Mouse (Mus musculus) kidney, adult 2 months (tissue): ENCODE measurements at regions not wholly inside any gene's neighbourhood (a gene's known extent, or its start where the extent isn't known, plus 50 kb on each side); places are given as distances from the start of the nearest gene placed in this dataset.

Experiments used
- DNase-seq: peaks from one replicate; pipeline ENCODE4 v3.0.0; 2021
- H3K27ac ChIP-seq: fragments of 200-500 bp; 2 replicates; pipeline ENCODE4 v1.5.1; 2012; ENCODE audit warnings: low read depth, low read length, control low read depth, inconsistent platforms; ENCODE audit not compliant: insufficient read depth
- H3K27me3 ChIP-seq: fragments of 200-500 bp; replicated peaks from 2 replicates; pipeline ENCODE4 v1.6.1; 2012; ENCODE audit warnings: mild to moderate bottlenecking, moderate library complexity, low read length, inconsistent platforms; ENCODE audit not compliant: control insufficient read depth, insufficient read depth
- H3K36me3 ChIP-seq: fragments of 200-500 bp; 2 replicates; pipeline ENCODE4 v1.6.1; 2012; ENCODE audit warnings: mild to moderate bottlenecking, moderate library complexity, low read length, inconsistent platforms; ENCODE audit not compliant: control insufficient read depth, insufficient read depth
- H3K4me1 ChIP-seq: fragments of 200-500 bp; 2 replicates; pipeline ENCODE4 v1.6.1; 2011; ENCODE audit warnings: low read length; ENCODE audit not compliant: control insufficient read depth, insufficient read depth
- H3K4me3 ChIP-seq: fragments of 200-500 bp; 2 replicates; pipeline ENCODE4 v1.5.1; 2011; ENCODE audit warnings: mild to moderate bottlenecking, low read depth, low read length, control low read depth; ENCODE audit not compliant: insufficient read depth
- CTCF ChIP-seq: fragments of 200-500 bp; conservative IDR thresholded peaks from 2 replicates; pipeline ENCODE4 v1.5.1; 2011; ENCODE audit warnings: low read depth, mild to moderate bottlenecking, control low read depth, low read length, moderate library complexity, mixed read lengths; ENCODE audit not compliant: insufficient read depth, insufficient read length
- POLR2A ChIP-seq: fragments of 200-500 bp; IDR thresholded peaks from one replicate; pipeline ENCODE4 v1.6.1; 2011; ENCODE audit warnings: low read depth, low read length, control low read depth
- WGBS: fragments of 180-500 bp; shearing (Covaris S2); methylation state at CpG from one replicate; pipeline ENCODE4 v1.1.7; 2018; 5-methylcytosine and 5-hydroxymethylcytosine counted together

GRCm38 (mm10) chr4:131066186-131066939 is 122.2 kb downstream of the Matn1 start:
- no peak for TF ChIP-seq CTCF
- TF ChIP-seq POLR2A = no peak
- H3K36me3 ChIP-seq = no peaks in the 10 kb centered on the region
- H3K4me1 ChIP-seq = no peaks in the 10 kb centered on the region
- 71% methylated on average over 8 of the region's 8 CpGs for WGBS
- H3K27me3 ChIP-seq = no peaks in the 10 kb centered on the region
- no peak overlapping the region for H3K4me3 ChIP-seq
- no peak for DNase-seq
- no peak overlapping the region for H3K27ac ChIP-seq

DNA sequence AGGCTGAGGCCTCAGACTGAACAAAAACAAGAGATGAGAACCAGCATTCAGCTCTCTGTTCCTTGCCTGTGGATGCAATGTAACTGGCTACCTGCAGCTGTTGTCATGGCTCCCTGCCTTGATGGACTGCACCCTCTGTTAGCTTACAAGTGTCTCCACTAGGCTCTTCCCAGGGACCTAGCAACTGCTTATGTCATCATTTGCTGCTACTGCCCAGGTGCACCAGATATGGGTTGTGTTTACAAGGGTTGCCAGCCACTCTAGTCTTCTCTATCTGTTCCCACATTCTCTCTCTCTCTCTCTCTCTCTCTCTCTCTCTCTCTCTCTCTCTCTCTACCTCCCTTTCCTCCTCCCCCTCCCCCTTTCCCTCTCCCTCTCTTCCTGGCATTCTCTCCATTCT is 126.4 kb downstream of the Matn1 start:
- H3K4me3 ChIP-seq = no peak overlapping the region
- no peak overlapping the region for H3K27ac ChIP-seq
- DNase-seq = no peak
- H3K36me3 ChIP-seq = no peaks in the 10 kb centered on the region
- no peaks in the 10 kb centered on the region for H3K27me3 ChIP-seq
- H3K4me1 ChIP-seq = no peaks in the 10 kb centered on the region
- TF ChIP-seq CTCF = no peak
- TF ChIP-seq POLR2A = no peak

DNA sequence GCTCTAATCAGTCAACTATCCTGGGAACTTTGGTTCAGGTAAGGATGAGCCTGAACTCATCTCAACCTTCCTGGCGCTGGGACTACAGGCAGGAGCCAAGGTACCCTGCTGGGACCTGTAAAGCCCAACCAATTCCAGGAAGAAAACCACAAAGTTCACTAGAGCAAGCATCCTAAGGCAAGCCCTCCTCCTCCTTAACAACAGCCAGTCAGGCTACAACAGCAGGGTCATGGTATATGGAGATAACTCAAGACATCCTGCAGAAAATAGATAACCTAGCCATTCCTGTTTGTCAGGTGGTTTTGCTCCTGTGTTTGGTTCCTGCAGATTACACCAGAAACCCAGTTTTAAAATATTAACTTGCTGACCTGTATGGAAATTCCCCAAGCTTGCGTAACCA is 128.4 kb downstream of the Matn1 start:
- TF ChIP-seq CTCF (no peak), POLR2A (no peak)
- Histone ChIP-seq H3K27ac (no peak overlapping the region), H3K4me1 (no peaks in the 10 kb centered on the region), H3K36me3 (no peaks in the 10 kb centered on the region), H3K4me3 (no peak overlapping the region), H3K27me3 (no peaks in the 10 kb centered on the region)
- DNase-seq = no peak
- WGBS = 90% methylated on average over 2 of the region's 2 CpGs

GRCm38 (mm10) chr4:131073420-131073819 is 129.2 kb downstream of the Matn1 start:
- Histone ChIP-seq H3K27ac (no peak overlapping the region), H3K36me3 (no peaks in the 10 kb centered on the region), H3K4me3 (no peak overlapping the region), H3K27me3 (no peaks in the 10 kb centered on the region), H3K4me1 (no peaks in the 10 kb centered on the region)
- TF ChIP-seq CTCF = no peak
- TF ChIP-seq POLR2A = no peak
- WGBS = 27% methylated on average over 8 of the region's 8 CpGs
- DNase-seq = no peak

DNA sequence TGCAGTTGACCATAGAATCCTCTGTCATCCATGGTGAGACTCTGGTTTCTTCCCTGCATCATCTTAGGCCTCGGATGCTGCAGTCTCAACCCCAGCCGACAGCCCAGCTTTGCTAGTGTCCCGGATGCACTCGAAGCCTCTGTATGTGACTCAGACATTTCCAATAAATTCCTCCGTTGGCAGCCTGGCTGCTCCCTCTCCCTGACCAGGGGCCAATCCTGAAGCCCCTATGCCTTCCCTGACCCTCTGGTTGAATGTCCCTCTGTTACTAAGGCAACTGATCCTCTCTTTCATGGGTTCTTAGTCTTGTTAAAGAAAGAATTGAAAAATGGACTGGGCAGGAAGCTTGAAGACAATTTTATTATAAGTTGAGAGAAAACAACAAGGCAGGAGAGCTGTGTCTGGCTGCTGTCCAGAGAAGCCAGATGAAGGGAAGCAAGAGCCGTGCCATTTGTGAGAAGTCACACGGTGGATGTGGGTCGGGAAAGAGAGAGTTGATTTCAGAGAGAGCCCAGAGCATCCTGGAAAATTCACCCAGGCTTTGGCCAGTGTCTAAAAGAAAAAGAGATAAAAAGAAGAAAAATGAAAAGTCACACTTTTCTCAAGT is 131.2 kb downstream of the Matn1 start:
- TF ChIP-seq POLR2A (no peak), CTCF (no peak)
- no peaks in the 10 kb centered on the region for H3K27me3 ChIP-seq
- H3K4me1 ChIP-seq = no peaks in the 10 kb centered on the region
- 64% methylated on average over 8 of the region's 8 CpGs for WGBS
- no peak for DNase-seq
- H3K27ac ChIP-seq = no peak overlapping the region
- no peaks in the 10 kb centered on the region for H3K36me3 ChIP-seq
- no peak overlapping the region for H3K4me3 ChIP-seq

DNA sequence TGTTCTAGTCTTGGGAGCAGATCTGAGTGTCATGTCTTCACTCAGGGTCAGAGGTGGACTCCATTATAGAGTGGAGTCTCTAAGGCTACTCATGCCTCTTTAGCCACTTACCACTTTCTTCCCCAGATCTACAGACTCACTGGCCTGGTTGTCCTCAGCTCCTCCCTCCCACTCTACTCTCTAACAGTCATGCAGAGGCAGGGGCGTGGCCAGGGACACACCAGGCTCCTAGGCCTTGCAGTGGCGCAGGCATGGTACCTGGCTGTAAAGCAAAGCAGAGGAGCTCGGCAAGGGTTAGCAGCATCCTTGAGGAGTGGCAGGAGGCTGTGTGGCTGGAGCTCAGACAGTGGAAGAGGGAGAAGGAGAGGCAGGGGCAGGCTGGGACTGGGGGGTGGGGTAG is 132.4 kb downstream of the Matn1 start:
- no peak overlapping the region for H3K4me3 ChIP-seq
- TF ChIP-seq POLR2A (no peak), CTCF (no peak)
- H3K4me1 ChIP-seq = no peaks in the 10 kb centered on the region
- no peak overlapping the region for H3K27ac ChIP-seq
- H3K36me3 ChIP-seq = no peaks in the 10 kb centered on the region
- WGBS = 73% methylated on average over 3 of the region's 3 CpGs
- H3K27me3 ChIP-seq = no peaks in the 10 kb centered on the region
- DNase-seq = no peak

DNA sequence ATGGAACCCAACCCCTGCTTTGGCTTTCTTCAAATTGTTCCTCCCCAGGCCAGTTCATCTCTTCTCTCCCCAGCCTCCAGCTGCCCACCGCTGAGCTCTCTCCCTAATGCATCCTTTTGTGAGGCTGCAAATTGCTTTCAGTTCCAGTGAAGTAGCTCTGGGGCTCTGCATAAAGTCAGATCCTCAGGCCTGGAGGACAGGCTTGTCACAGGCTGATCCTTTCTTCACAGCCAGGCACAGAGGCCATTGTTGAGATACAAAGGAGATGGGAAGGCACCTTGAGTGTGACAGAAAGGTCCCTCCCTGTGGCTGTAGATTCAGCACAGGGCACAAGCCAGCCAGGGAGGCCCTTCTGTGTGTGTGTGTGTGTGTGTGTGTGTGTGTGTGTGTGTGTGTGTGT is 135.9 kb downstream of the Matn1 start:
- no peak overlapping the region for H3K27ac ChIP-seq
- no peaks in the 10 kb centered on the region for H3K36me3 ChIP-seq
- no peak overlapping the region for H3K4me3 ChIP-seq
- TF ChIP-seq CTCF = no peak
- no peak for TF ChIP-seq POLR2A
- 54% methylated on average over 1 of the region's 1 CpGs for WGBS
- no peaks in the 10 kb centered on the region for H3K4me1 ChIP-seq
- no peak for DNase-seq
- no peaks in the 10 kb centered on the region for H3K27me3 ChIP-seq
